Mouse (Mus musculus) small intestine, adult 2 months (tissue): ENCODE measurements at regions not wholly inside any gene's neighbourhood (a gene's known extent, or its start where the extent isn't known, plus 50 kb on each side); places are given as distances from the start of the nearest gene placed in this dataset.
"Not testable (repeated sequence)": the region's sequence is repeated elsewhere in the genome, so short reads cannot be mapped to it uniquely, and the experiment has no call there.

Experiments
- CTCF ChIP-seq: fragments of 200-500 bp; IDR thresholded peaks from 2 replicates; pipeline ENCODE4 v1.5.1; 2012; ENCODE audit warnings: low read depth, mild to moderate bottlenecking, control low read depth, inconsistent platforms, low read length, moderate library complexity, mixed read lengths; ENCODE audit not compliant: insufficient replicate concordance, insufficient read length; ENCODE audit errors: extremely low read depth
- POLR2A ChIP-seq: fragments of 200-500 bp; IDR thresholded peaks from 2 replicates; pipeline ENCODE4 v1.6.1; 2012; ENCODE audit warnings: low read depth, mild to moderate bottlenecking, control low read depth, inconsistent platforms, low read length, moderate library complexity

- not testable (repeated sequence) for TF ChIP-seq POLR2A, CTCF
These were observed 477.2 kb upstream of the Snrpn start for GRCm38 (mm10) chr7:60617070-60617674.
